Comparison of ENCODE assay signal across 9 mouse cellular contexts in the genomic region with DNA sequence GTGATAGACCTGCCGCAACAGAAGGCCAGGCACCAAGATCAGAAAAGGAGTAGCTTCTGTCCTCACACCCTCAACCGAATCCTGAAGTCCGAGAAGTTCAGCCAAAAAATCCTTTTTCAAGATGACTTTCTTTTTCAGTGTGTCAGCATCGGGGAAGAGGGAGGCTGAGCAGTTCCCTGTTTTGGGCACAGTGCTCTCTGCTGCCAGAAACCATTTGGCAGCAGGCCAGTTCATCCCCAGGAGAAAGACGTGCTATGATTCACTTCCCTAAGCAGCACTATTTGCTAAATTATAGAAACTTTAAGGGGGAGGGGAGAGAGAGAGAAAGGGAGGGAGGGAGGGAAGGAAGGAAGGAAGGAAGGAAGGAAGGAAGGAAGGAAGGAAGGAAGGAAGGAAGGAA. TPM values are rescaled to one million over a fixed set of nuclear protein-coding genes. Genes with fewer than 3 reads are reported as not detected.
DNase-seq lines count a peak whose midpoint lies in the region; ATAC-seq lines count a peak whose summit lies in the region.
"Had no signal": no experiment of that assay in that cellular context is flagged by ENCODE, and none has a peak within 500 bp of the region (broad histone marks: within the 10 kb centered on the region; RNA-seq: fewer than 3 reads in every experiment).

No protein-coding gene starts in this region.

- H3K27me3 ChIP-seq in embryonic facial prominence, embryonic 14.5 days (replicated peaks; ENCODE audit: control insufficient read depth, insufficient read depth, low read length): no peaks in the 10 kb centered on the region; the same call in 1 of the 2 replicates

- intact Hi-C loops in heart, postnatal 14 days (cut with DNase I): no loop called here

- no peak overlapping the region for H3K9ac ChIP-seq in embryonic facial prominence, embryonic 14.5 days (ENCODE audit: low read depth, low read length)

- no peak overlapping the region for H3K4me2 ChIP-seq in embryonic facial prominence, embryonic 14.5 days (ENCODE audit: low read depth, low read length)

- H3K4me1 ChIP-seq in embryonic facial prominence, embryonic 14.5 days (ENCODE audit: control insufficient read depth, insufficient read depth, low read length): peaks cover 31% of the 10 kb centered on the region

- no peak overlapping the region for H3K4me3 ChIP-seq in embryonic facial prominence, embryonic 14.5 days (ENCODE audit: low read depth, low read length)
- H3K4me3 ChIP-seq: erythroblast, embryonic 14.5 days had no signal

- no peaks in the 10 kb centered on the region for H3K9me3 ChIP-seq in embryonic facial prominence, embryonic 14.5 days (ENCODE audit: control insufficient read depth, low read length)

- peak; percentile 35 to 46 for DNase-seq in cerebellum, adult 18-20 months
- no peak for DNase-seq in cerebellum, adult 9-10 months
- peak; percentile 34 for DNase-seq in A20 (ENCODE audit: low read depth, low spot score)
- peak; percentile 88 for DNase-seq in embryonic facial prominence, embryonic 14.5 days (ENCODE audit: low spot score)
- peak; percentile 78 to 82 for DNase-seq in heart, postnatal 14 days
- DNase-seq in layer of hippocampus, postnatal 25 days (ENCODE audit: extremely low spot score in 1 of 2, low spot score in 1 of 2): peak; percentile 41 to 74
- DNase-seq in right cerebral cortex, adult 2 months (ENCODE audit: low spot score in 2 of 2): peak; percentile 86 to 88

- no peaks in the 10 kb centered on the region for H3K36me3 ChIP-seq in embryonic facial prominence, embryonic 14.5 days (ENCODE audit: control insufficient read depth, insufficient read depth, low read length)

- peak overlapping the region; percentile 28; the same call in 1 of the 2 replicates for H3K27ac ChIP-seq in embryonic facial prominence, embryonic 14.5 days (replicated peaks; ENCODE audit: low read depth, low read length)

- ATAC-seq in embryonic facial prominence, embryonic 14.5 days (ENCODE audit: low read depth): 0 out of 2 replicates have a peak, but pooled peaks have one; percentile 74
- ATAC-seq in erythroblast, adult 5-6 weeks (replicated peaks; ENCODE audit: low FRiP score, poor library complexity, severe bottlenecking): no peak

- 37% methylated on average over 5 of the region's 5 CpGs for WGBS in embryonic facial prominence, embryonic 14.5 days

RNA-seq across cellular contexts. Expression of a gene that starts 26.1 kb away (rescaled TPM):
- polyA plus RNA-seq in embryonic facial prominence, embryonic 14.5 days (2014; fragmentation: Nextera tagmentation; extraction: Ambion mirVana): 56.8 and 61.8 TPM in 2 replicates
- total RNA-seq in heart, postnatal 14 days (2021): 1 to 10 TPM; 8.3 to 8.5 TPM
- total RNA-seq in layer of hippocampus, postnatal 25 days (2021): 10 to 100 TPM; 31.3 to 46.1 TPM
- total RNA-seq in erythroblast, adult 5-6 weeks (2015; ENCODE audit: low replicate concordance): 21.9 and 25.7 TPM in 2 replicates
- 2.2 and 5.5 TPM in 2 replicates for total RNA-seq in erythroblast, adult 5-6 weeks (2017; ENCODE audit: low replicate concordance)
